Mouse (Mus musculus) kidney, postnatal 4 days (tissue): ENCODE measurements around the gene Gpc5.

ENCODE experiments used
- DNase-seq, 2 experiments: peaks; one replicate each; pipeline ENCODE4 v3.0.0; 2021; ENCODE audit warnings: mixed read lengths in 2 of 2

Gpc5 gene

DNA sequence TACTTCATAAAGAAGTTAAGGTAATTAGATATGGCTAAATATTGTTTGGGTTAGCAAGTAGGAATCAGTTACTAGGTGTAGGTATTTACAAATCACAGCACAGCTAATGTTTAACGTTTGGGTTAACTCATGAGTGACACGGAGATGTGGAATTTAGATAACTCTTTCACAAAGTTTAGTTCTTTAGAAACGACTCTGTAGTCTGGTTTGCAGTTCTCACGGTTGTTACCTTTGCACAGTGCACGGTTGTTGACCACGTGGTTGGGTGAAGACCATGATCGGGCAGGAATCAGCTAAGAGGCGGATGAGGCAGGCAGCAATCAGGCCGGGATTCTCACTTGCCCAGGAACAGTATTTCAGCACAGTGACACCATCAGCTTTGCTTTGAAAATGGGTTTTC lies 26.6 kb downstream of the Gpc5 start:
- peak; percentile 27 to 46 for DNase-seq

DNA sequence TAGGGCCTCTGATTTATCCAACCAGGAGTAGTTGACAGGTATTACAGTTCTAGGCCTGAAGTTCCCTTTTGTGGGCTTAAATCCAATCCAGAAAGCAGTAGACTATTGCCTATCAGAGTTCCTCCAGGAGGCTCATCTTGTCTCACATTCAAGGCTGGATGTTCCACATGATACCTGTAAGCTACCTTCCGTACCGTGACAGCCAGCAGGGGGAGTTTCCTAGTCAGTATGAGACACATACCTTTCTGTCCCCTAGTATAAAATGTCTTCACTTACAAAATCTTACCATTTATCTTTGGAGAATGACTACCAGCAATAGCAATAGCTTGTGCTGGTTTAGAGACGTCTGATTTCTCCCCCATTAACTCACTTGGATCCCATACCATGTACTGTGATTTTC lies 56.8 kb downstream of the Gpc5 start:
- peak in 1 of 2 experiments; percentile 16 for DNase-seq

DNA sequence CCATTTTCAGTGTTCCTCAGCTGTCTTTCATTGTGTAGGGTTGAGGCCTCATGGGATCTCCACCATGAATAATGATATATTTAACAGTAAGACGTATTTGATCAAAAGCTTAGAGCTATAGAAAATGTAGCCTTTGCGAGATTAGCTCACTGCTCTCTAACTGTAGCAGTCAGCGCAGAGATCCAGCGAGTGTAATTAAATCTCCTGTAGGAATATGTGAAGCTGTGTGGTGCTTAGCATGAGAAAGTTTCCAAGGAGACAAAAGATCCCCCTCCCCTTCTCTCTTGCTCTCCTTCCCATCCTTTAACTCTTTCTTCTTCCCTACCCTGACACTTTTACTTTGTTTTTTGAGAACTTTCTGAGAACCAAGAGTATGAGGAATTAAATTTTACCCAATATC lies 64.6 kb downstream of the Gpc5 start:
- no peak for DNase-seq

DNA sequence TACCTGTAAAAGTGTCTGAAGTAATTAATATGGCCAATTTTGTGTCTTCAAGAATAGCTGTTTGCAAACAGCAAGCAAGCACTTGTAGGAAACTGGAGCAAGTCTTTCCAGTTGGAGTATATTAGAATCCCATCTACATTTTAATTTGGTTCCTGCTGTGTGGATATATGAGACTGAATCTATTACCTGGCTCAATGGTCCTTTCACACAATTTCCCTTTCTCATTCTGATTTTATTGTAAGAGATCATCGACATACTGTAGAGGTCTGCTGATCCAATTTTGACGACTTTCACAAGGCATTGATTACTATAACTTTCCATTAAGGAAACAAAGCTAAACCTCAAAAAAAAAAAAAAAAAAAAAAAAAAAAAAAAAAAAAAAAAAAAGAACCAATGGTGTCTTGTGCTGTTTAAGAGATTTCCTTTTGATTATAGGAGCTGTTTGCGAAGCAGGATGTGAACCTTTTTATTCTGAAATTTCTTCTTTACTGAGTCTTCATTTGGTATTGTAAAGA lies 85.4 kb downstream of the Gpc5 start:
- no peak for DNase-seq

DNA sequence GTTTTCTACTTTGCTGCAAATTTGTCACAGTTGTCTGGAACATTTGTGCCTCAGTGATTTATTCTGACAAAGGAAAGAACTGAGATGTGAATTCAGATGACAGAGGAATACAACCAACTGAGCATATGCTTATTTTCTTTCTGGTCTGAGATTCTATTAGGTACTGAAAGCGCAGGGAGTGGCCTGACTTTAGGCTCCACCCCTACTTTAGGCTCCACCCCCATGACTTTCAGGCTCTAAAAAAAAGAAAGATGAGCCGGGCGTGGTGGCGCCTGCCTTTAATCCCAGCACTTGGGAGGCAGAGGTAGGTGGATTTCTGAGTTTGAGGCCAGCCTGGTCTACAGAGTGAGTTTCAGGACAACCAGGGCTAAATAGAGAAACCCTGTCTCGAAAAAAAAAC lies 87.9 kb downstream of the Gpc5 start:
- DNase-seq, result no peak

DNA sequence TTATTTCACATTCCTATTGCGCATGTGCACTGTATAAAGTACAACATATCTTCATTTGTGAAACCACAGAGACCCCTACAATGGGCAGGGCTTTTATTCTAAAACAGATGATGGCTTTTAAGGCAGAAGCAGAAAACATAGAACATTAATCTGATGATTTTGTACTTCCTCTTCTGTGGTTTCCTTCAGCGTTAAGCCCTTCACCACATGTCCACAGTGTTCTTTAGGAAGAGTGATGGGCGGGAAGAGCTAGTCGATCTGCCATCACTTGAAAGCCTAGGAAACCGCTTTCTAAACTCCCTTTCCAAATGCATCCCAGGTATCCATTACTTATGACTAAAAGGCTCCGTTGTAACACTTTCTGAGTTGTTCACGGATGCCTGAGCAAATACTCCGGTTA lies 96.2 kb downstream of the Gpc5 start:
- DNase-seq, result no peak

DNA sequence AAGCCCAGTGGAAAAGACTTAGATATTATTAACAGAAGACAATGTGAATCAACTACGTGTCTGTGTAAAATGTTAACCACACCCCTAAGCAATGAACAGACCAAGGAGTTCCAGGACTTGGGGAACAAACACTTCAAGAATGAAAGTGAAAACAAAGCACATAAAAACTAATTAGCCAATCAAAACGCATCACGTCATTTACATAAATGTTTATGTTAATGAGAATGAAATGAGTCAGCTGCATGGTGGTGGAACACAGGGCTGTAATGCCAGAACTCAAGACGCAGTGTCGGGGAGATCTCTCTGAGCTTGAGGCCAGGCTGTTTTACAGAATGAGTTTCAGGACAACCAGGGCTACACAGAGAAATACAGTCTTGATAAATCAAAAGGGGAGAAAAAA lies 136.1 kb downstream of the Gpc5 start:
- no peak for DNase-seq

DNA sequence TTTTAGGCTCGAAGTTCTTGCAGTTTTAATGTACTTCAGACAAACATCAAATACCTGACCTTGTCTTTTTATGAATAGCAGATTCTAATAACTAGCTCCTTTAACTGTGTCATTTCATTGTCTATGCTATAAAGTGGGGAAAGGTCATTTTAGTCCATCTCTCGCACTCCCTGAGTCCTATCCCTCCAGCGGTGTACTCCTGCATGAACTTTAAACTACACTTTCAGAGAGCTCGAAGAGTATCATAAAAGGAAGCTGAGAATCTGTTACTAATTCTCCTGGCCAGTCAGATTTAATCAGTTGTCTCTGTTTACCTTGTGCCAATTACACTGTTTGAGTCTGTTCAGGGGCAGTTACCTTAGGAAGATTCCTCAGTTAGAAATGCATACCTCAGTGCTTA lies 144.4 kb downstream of the Gpc5 start:
- DNase-seq, result no peak

DNA sequence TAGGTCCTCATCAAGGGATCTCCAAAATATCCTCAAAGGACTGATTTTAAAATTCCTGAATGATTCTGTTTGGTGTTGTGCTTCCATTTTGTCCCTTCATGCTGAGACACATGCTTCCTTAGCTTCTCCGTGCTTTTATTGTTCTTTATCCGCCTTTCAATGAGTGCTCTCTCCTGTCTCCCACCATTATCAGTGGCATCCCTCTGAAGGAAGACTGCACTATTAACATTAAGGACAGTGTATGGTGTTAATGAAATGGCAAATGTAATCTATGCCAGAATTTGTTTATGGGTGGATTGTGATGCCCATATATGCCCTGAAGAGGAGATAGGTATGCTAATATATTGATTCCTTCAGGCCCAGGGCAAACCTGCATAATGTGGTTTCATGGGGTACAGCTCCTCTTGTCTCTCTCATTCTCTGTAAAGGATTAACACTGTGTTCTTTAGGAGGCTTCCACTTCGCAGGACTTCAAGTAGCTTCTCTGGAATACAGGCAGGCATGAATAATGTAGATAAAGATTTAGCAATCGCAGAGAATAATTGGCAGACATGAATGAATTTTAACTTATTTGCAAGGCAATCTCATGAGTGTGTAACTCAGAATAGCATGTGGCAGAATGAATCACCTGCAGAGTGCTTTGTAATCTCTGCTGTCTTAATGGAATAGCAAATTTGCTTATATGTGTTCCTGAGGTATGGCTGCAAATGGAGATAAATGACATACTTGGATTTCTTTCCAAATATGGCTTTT lies 148.8 kb downstream of the Gpc5 start:
- no peak for DNase-seq

DNA sequence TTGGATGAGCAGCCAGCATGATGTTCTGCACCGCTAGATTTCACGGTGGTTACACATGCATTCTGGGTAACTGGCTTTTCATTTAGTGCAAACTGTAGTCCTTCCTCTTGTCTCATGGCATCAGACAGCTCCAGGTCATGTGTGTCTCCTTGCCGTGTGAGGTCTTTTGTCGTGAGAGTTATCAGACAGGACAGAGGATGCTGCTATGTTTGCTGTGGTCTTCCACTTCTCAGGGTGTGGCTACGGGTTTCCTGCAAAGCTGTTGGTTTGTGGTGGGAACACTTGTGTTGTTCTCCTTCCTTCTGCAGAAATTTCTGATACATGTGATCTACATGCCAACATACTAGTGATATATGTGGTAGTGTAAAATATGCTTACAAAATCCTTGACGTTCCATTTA lies 158.5 kb downstream of the Gpc5 start:
- DNase-seq, result no peak

DNA sequence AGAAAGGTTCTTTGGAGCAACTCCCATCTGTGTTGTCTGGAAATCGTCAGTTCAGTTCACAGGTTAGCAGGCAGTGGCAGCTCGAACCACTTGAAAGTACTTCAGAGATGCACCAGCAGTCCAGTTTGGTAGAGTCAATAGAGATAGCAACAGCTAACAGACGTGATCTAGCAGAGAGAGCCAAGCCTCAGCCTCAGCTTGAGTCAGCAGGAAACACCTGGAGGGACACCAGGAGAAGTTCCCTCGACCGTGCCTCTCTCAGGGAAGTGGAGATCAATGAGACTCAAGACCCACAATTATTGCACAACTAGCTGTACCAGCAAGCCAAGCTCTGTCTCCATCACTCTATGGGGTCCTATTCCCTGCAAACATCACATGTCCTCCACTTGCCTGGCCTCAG lies 159.8 kb downstream of the Gpc5 start:
- DNase-seq, result no peak

DNA sequence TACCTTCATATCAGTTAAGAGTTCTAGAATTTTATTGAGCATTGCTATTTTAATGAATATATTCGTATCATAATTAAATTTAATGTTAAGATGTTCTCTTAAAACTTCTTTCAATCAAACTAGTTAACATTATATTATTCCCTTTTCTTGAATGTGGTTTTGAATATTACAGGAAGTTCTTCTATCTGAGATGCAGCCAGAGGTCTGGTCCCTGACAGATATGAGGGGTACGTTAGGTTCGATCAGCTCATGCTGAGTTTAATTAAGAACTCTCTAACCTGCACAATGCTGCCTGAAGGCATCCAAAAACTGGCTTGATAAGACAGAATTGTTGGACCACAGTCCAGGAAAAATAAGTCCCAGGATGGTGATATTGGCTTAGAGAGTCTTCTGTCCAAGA lies 161.1 kb downstream of the Gpc5 start:
- no peak for DNase-seq

DNA sequence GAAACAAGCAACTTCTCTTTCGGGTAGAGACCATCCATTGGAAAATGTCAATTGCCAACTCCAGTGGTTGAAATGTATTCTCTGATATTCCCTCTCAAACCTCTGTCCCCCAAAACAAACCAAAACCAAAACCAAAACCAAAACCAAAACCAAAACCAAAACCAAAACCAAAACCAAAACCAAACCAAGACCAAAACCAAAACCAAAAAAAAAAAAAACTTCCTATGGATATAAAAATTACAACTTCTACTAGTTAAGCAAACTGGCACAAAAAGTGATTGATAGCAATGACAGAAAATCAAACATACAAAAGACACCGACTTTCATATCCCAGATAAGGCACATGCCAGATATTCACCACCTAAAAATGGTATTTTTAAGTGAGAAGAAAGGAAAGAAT lies 161.7 kb downstream of the Gpc5 start:
- DNase-seq, result no peak

DNA sequence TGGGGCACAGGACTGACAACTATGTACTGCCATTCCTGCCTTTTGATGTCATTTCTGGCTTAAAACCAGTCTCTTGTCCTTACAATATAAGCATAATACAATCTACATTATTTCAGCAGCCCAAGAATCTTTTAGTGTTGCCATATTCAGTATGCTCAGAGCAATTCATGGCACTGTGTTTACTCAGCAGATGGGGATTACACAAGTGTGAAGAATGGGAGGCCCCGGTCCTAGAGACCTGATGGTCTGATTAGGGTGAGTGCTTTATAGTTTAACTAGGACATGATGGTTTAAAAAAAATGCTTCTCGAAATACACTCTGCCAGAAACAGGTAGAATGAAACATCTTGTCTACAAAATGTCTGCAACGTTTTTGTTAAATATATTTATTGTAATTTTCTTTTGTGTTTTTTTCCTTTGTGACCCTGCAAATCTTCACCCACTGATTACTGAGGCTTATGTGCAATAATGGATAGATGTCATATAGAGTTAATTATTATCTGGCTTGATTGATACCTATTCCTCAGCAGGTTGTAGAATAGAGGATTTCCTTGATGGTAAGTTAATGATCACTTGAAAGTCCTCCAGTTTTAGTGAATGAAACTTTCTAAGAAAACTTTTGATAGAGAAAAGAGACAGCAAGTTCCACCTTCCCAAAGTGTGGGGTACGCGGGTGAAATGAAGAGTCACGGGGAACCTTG lies 177.8 kb downstream of the Gpc5 start:
- DNase-seq, result no peak

DNA sequence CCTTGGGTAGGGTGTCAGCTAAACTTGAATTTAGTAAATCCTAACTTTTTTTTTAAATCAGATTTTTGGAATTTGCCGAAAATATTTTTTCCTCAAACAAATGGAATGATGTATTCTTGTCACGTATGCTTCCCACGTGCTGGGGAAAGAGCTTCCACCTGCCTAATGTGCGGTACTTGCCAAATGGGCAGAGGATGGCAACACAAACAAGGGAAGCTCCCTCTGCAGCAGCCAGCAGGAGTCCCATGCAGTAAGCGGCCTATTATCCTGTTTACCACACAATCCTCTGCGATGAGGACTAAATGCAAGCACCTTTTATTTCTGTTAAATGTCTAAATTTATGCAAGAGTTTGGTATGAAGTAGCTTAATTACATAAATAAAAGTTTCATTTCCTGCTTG lies 178.4 kb downstream of the Gpc5 start:
- DNase-seq, result no peak

DNA sequence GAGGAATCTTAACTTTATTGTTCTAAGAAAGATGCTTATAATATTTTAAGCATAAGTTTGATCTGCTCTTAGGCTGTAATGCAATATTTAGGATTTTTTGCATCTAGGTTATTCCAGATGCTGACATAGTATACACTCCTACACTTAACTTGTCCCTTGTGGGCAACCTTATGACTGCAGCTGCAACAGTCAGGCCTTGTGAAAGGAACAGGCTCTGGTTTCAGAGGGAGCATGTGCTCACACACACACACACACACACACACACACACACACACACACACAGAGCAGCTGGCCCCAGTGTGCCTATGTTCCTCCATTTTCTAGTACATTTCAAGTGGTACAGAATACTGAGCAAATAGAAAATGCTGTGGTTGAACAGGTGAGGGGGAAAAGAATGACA lies 190.8 kb downstream of the Gpc5 start:
- no peak for DNase-seq

DNA sequence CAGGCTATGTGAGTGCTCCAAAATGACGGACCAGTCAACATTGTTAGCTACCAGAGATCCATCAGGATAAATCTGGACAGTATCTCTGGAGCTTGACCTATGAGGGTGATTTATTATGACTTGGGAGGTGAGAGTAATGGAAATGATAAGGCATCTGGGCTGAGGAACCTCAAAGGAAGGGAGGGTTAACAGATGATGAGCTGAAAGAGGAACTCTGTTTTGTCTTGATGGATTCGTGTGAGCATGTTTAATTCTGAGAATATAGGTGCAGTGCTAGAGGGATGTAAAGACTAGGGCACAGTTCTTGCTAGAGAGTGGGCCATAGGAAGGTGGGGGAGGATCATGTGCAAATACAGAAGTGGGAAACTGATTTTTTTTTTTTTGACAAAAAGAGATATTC lies 232.2 kb downstream of the Gpc5 start:
- no peak for DNase-seq

DNA sequence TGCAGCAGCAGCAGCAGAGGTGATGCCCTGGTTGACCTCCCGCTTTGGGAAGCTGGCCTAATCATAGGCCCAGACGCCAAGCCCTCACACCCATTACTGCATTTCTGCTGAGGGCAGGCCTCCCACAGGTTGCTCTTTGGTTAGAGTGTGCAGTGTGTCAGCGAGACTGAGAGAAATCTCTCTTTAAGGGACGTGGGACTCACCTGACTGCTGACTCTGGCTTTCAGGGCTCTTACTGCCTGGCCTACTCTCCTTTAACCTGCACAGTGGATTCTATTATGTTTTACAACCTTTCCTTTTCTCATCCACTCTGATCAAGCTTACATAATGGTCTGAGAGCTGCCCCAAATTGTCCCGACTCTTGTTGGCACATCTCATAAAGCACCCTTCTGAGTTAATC lies 234.4 kb downstream of the Gpc5 start:
- no peak for DNase-seq

DNA sequence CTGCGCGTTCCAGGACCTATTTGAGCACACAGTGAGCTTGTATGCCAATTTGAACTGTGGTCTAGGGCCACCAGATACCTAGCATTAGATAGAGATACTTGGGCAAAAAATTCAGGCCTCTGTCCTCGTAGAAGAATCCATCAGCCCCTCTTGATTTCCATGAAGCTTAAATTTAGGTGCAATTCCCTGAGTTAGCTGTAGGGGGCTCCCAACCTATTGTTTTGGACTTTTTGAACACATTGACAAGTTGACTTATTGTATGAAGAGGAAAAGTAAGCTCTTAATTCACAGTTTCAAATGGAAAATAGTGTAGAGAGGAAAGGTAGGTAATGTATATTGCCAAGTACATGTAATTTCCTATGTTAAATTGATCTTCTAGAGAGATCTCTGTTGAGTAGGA lies 247.1 kb downstream of the Gpc5 start:
- no peak for DNase-seq

DNA sequence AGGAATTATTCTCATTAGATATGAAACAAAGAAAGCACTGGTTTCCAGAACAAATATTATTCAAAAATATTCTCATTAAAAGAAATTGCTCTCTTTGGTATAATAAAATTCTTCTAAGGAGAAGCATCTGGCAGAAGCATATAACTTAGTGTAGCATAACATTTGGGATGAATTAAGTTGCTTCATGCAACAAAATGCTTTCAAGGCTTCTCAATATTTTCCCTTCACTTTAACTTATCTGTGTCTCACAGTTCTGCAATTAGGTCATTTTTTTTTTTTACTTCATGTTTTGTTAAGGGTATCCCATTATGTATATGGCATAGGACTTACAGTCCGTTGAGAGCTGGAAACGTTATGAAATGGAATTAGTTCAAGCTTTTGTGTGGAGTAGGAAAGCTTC lies 250.6 kb downstream of the Gpc5 start:
- DNase-seq, result no peak

DNA sequence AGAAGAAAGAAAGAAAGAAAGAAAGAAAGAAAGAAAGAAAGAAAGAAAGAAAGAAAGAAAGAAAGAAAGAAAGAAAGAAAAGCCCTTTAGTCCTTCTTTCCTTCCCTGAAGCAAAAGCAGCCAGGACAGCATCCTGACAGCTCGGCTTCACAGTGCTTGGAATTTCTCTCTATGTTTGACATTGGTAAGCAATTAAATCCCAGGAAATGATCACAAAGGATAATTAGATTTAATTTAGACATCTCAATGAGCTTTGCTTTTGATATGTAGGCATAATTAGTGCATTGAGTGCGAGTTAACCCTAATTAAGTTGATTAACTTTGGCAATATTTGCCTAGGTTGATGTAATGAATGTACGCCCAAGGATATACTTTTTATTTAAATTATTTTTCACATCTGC lies 257.4 kb downstream of the Gpc5 start:
- DNase-seq, result no peak

DNA sequence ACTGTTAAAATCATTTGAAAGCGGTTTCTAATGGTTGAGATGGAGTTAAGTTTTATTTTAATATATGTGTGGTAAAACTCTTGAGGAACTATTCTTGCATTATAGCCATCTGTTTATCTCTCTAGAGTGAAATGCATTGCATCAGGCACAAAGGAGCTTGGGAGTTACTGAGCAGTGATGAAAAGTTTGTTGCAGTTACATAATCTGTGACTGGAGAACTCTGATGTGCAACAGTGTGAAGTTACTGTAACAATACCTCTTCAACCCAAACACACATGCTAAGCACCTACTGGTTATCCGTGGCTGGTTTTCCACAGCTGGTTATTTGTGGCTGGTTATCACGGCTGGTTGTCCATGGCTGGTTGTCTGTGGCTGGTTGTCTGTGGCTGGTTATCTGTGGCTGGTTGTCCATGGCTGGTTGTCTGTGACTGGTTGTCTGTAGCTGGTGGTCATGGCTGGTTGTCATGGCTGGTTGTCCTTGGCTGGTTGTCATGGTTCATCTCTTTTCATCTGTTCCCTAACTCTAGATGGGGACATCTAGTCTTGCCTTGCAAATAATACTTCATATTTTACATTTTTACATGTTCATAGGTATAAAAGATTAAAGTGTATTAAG lies 273.4 kb downstream of the Gpc5 start:
- DNase-seq, result no peak

DNA sequence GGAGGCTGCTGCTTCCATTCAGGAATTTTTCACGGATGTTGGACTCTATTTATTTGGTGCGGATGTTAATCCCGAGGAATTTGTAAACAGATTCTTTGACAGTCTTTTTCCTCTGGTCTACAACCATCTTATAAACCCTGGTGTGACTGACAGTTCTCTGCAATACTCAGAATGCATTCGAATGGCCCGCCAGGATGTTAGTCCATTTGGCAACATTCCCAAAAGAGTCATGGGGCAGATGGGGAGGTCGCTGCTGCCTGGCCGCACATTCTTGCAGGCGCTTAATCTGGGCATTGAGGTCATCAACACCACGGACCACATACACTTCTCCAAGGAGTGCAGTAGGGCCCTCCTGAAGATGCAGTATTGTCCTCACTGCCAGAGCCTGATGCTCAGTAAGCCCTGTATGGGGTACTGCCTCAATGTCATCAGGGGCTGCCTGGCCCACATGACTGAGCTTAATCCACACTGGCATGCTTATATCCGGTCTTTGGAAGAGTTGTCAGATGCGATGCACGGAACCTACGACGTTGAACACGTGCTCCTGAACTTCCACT lies 277.7 kb downstream of the Gpc5 start:
- DNase-seq, result peak in 1 of 2 experiments; percentile 2

DNA sequence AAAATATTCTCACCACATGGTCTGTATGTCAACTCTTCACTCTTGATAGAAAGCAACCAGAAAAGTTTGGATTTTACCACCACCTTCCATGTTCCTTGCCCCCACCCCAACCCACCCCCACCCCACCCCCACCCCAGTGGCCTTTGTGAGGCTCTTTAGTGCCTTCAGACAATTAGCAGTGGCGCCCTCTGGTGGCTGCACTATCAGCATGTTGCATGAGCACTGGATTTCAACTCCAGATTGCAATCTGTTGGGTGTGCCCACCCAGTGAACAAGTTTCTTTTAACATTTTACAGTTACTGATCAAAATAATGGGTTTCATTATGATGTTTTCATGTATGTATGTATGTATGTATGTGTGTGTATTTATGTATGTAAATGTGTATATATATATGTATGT lies 279.1 kb downstream of the Gpc5 start:
- DNase-seq, result peak; percentile 58
